Mouse (Mus musculus) erythroblast, embryonic 14.5 days (primary cell): ENCODE results near the gene Tspan9.

Source experiments
- GATA1 ChIP-seq: IDR thresholded peaks from 2 replicates; pipeline ENCODE4 v1.6.1; 2012; ENCODE audit warnings: low read length, inconsistent platforms, mixed read lengths
- TAL1 ChIP-seq: IDR thresholded peaks from 3 replicates; pipeline ENCODE4 v1.6.1; 2012; ENCODE audit warnings: low read length, inconsistent platforms, mixed read lengths

DNA sequence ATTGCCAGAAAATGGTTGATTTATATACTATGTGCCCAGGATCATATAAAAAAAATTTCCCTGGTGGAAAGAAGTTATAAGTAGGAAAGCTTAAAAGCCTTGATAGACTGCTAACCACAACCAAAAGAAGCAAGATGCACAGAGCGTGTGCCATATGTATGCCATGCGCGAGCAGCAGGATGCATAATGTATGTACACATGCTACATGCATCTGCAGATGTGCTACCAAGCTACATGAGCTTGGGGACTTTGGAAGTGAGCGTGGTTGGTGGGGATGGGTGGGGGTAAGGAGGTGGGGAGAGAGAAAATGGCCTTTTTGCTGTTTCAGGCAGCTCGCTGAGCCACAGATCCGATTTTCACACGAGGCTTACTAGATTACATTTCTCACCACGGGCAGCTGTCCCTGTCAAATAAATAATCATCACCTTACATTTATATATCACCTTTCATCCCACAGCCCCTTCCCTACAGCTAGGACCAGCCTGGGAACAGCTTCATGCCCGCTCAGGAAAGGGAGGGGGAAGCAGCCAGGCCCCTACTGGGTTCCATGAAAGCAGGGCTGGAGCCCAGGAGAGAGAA, 57.8 kb downstream of the Tspan9 start:
- TF ChIP-seq GATA1 (no peak), TAL1 (no peak)
